Comparison of ENCODE assay signal across 25 mouse cellular contexts in the genomic region with DNA sequence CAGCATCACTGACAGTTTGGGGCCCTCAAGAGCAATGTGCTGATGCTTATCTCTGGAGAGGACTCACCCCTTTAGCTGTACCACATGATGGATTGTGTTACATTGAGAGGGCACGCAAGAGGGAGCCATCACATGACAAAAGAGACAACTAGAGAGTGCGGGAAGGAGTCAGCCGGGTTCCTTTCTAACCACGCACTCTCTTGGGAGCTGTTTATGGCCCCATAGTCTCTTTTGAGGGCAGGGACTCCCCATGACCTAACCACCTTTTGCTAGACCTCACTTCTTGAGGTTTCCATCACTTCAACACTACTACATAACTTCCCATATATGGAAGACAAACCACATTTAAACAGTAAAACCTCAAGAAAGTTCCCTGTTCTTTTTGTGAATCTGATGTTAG.
"Had no signal": no experiment of that assay in that cellular context is flagged by ENCODE, and none has a peak within 500 bp of the region (broad histone marks: within the 10 kb centered on the region; RNA-seq: fewer than 3 reads in every experiment).

No protein-coding gene starts in this region.

- DNase-seq: gastrocnemius, postnatal 14 days; heart, adult 18-20 months; heart, postnatal 14 days; heart, postnatal 36 days; kidney, adult 18-20 months; kidney, adult 8-10 months; kidney, postnatal 10 days; kidney, postnatal 25 days; kidney, postnatal 4 days; liver; liver, embryonic 13.5 days had no signal

- H3K36me3 ChIP-seq: heart, embryonic 10.5 days; heart, embryonic 12.5 days; hindbrain, embryonic 12.5 days; intestine, embryonic 15.5 days; limb, embryonic 10.5 days; limb, embryonic 12.5 days; liver, embryonic 13.5 days; liver, embryonic 15.5 days had no signal

- H3K4me1 ChIP-seq: liver, embryonic 13.5 days; liver, embryonic 15.5 days had no signal

- ATAC-seq: hindbrain, embryonic 16.5 days; inflammation-experienced regulatory T-cells, adult 6 months; intestine, embryonic 15.5 days; intestine, postnatal 0 days had no signal

- H3K4me2 ChIP-seq: heart, embryonic 12.5 days; hindbrain, embryonic 12.5 days; hindbrain, embryonic 14.5 days; intestine, embryonic 15.5 days; limb, embryonic 12.5 days; liver, embryonic 11.5 days; liver, embryonic 13.5 days; liver, embryonic 15.5 days had no signal

- H3K9ac ChIP-seq: heart, embryonic 12.5 days; hindbrain, embryonic 12.5 days; hindbrain, embryonic 14.5 days; intestine, embryonic 15.5 days; limb, embryonic 12.5 days; liver, embryonic 13.5 days; liver, embryonic 15.5 days had no signal

- H3K27me3 ChIP-seq: intestine, embryonic 15.5 days; liver, embryonic 13.5 days; liver, embryonic 15.5 days had no signal

- H3K27ac ChIP-seq: heart, embryonic 10.5 days; hindbrain, embryonic 12.5 days; hindbrain, embryonic 14.5 days; intestine, embryonic 15.5 days; layer of hippocampus, adult 2 months; left cerebral cortex, adult 2 months; limb, embryonic 10.5 days; limb, embryonic 12.5 days; liver, embryonic 13.5 days; liver, embryonic 15.5 days had no signal

- H3K9me3 ChIP-seq: heart, embryonic 10.5 days; heart, embryonic 12.5 days; hindbrain, embryonic 12.5 days; intestine, embryonic 15.5 days; limb, embryonic 10.5 days; limb, embryonic 12.5 days; liver, embryonic 13.5 days; liver, embryonic 15.5 days had no signal

- H3K4me3 ChIP-seq: heart, embryonic 10.5 days; heart, embryonic 12.5 days; hindbrain, embryonic 12.5 days; intestine, embryonic 15.5 days; layer of hippocampus, adult 2 months; left cerebral cortex, adult 2 months; limb, embryonic 10.5 days; limb, embryonic 12.5 days; liver, embryonic 13.5 days; liver, embryonic 15.5 days had no signal
